Mouse (Mus musculus) kidney, embryonic 16.5 days (tissue): Measurements from ENCODE around the gene Rhbdl3. TPM values are rescaled to one million over a fixed set of nuclear protein-coding genes. Genes with fewer than 3 reads are reported as not detected.

Source experiments
- ATAC-seq: fragments of 200-750 bp; cut with Nextera tagmentation; 2 replicates; pipeline ENCODE4 v1.8.0; 2017; ENCODE audit warnings: moderate TSS enrichment; ENCODE audit not compliant: low FRiP score, low TSS enrichment
- H3K27ac ChIP-seq: fragments of 300-500 bp; sonication (generic); 2 replicates; pipeline ENCODE4 v1.5.1; 2014; ENCODE audit warnings: low read length
- H3K27me3 ChIP-seq: fragments of 300-500 bp; sonication (generic); 2 replicates; pipeline ENCODE4 v1.6.1; 2014; ENCODE audit warnings: low read length, control low read depth, mixed read lengths; ENCODE audit not compliant: insufficient read depth
- H3K36me3 ChIP-seq: fragments of 300-500 bp; sonication (generic); 2 replicates; pipeline ENCODE4 v1.6.1; 2014; ENCODE audit warnings: low read length, control low read depth, mixed read lengths; ENCODE audit not compliant: insufficient read depth
- H3K4me1 ChIP-seq: fragments of 300-500 bp; sonication (generic); 2 replicates; pipeline ENCODE4 v1.6.1; 2014; ENCODE audit warnings: low read length, control low read depth, mixed read lengths; ENCODE audit not compliant: insufficient read depth
- H3K4me2 ChIP-seq: fragments of 300-500 bp; sonication (generic); replicated peaks from 2 replicates; pipeline ENCODE4 v1.6.1; 2014; ENCODE audit warnings: low read depth, low read length
- H3K4me3 ChIP-seq: fragments of 300-500 bp; sonication (generic); 2 replicates; pipeline ENCODE4 v1.5.1; 2014; ENCODE audit warnings: mild to moderate bottlenecking, low read length
- H3K9ac ChIP-seq: fragments of 300-500 bp; sonication (generic); replicated peaks from 2 replicates; pipeline ENCODE4 v1.6.1; 2014; ENCODE audit warnings: low read length
- H3K9me3 ChIP-seq: fragments of 300-500 bp; sonication (generic); 2 replicates; pipeline ENCODE4 v1.6.1; 2016; ENCODE audit warnings: low read length, control low read depth
- WGBS: fragments of 180-500 bp; shearing (Covaris S2); extraction: QIAGEN DNeasy Blood & Tissue Kit; methylation state at CpG from one replicate; pipeline ENCODE4 v1.1.7; 2014; 5-methylcytosine and 5-hydroxymethylcytosine counted together
- polyA plus RNA-seq: library from polyadenylated mRNA; unstranded; fragments of >200 nt; fragmentation: Nextera tagmentation; extraction: Ambion mirVana; gene quantifications from 2 replicates; pipeline ENCODE4 v1.2.1, GENCODE M21; 2015

Gene Rhbdl3
- polyA plus RNA-seq, 1 experiment from 2014 or later: 2.4 TPM

DNA sequence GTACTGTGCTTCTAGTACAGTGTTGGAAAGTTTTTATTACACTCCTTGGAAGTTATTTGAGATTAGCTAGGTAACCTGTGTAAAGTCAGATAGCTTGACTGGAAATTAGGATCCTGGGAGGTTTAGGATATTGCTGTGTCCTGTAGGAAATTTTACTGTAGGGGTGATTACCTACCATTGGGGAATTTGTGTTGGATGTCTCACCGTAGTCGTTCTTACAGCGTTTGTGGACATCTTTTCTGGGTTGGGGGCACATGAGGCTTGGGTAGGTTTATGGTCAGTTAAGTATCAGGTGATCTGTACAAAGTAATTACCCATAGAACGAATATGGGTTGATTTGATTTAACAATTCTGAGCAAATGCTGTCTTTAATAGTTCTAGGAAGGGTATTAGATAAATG is 95.9 kb downstream of the Rhbdl3 start:
- no peak for ATAC-seq
- 92% methylated on average over 4 of the region's 4 CpGs for WGBS
- Histone ChIP-seq H3K4me1 (no peaks in the 10 kb centered on the region), H3K27ac (no peak overlapping the region), H3K36me3 (peaks cover 46% of the 10 kb centered on the region), H3K9ac (no peak overlapping the region), H3K4me2 (no peak overlapping the region), H3K9me3 (no peaks in the 10 kb centered on the region), H3K4me3 (no peak overlapping the region), H3K27me3 (no peaks in the 10 kb centered on the region)

Other genes with a start within 250 kb of the Rhbdl3 start
- 39.0 and 39.5 TPM in 2 replicates for gene Crlf3, start 219.9 kb upstream of the Rhbdl3 start, polyA plus RNA-seq
- gene Atad5, start 211.5 kb upstream of the Rhbdl3 start, polyA plus RNA-seq: 8.3 and 10.5 TPM in 2 replicates
- 35.0 and 39.0 TPM in 2 replicates for gene Tefm, start 158.7 kb upstream of the Rhbdl3 start, polyA plus RNA-seq
- 3.1 and 3.6 TPM in 2 replicates for gene Adap2, start 146.8 kb upstream of the Rhbdl3 start, polyA plus RNA-seq
- gene Rnf135, start 117.1 kb upstream of the Rhbdl3 start, polyA plus RNA-seq: 12.9 and 14.0 TPM in 2 replicates
- gene Rhot1, start 91.9 kb upstream of the Rhbdl3 start, polyA plus RNA-seq: 57.6 and 60.4 TPM in 2 replicates
- 15.4 and 19.7 TPM in 2 replicates for gene 5730455P16Rik, start 77.1 kb downstream of the Rhbdl3 start, polyA plus RNA-seq
- gene Zfp207, start 82.4 kb downstream of the Rhbdl3 start, polyA plus RNA-seq: 234 and 255 TPM in 2 replicates
- gene Psmd11, start 127.7 kb downstream of the Rhbdl3 start, polyA plus RNA-seq: 321 and 327 TPM in 2 replicates
- 0.57 and 0.85 TPM in 2 replicates for gene Cdk5r1, start 176.1 kb downstream of the Rhbdl3 start, polyA plus RNA-seq